20 mouse cellular contexts compared by ENCODE assay signal in the genomic region with DNA sequence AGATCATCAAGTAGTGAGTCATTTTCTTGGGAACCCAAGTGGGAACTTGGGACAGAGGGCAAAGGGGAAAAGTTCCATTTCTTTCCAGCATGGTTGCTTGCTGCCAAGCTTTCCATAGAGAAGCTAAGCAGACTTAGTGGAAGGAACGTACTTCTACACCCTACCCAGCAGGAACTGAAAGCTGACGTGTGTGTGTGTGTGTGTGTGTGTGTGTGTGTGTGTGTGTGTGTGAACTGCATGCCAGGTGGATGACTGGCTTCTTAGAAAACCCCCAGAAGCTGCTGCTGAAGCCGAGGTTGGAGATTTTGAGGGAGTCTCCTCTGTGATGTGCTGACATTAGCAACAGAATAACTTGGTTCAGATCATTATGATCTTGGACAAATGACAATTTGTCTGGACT.
DNase-seq lines count a peak whose midpoint lies in the region; TF ChIP-seq lines count a peak whose summit lies in the region.
"Had no signal": no experiment of that assay in that cellular context is flagged by ENCODE, and none has a peak within 500 bp of the region (broad histone marks: within the 10 kb centered on the region; RNA-seq: fewer than 3 reads in every experiment).

No protein-coding gene starts in this region.

- H3K36me3 ChIP-seq in kidney, adult 2 months (ENCODE audit: control insufficient read depth, insufficient read depth, low read length), result no peaks in the 10 kb centered on the region

- peak; percentile 45 for DNase-seq in kidney, adult 2 months
- DNase-seq in kidney, postnatal 14 days, result no peak
- peak; percentile 21 for DNase-seq in 3T3-L1 (ENCODE audit: low read depth, low spot score)
- peak; percentile 41 for DNase-seq in NIH3T3 (ENCODE audit: low read depth)
- DNase-seq in fibroblast of lung, adult 2 months (ENCODE audit: low read depth), result peak; percentile 59
- DNase-seq in spleen, adult 18-20 months, result no peak
- DNase-seq in layer of hippocampus, adult 11-12 months (ENCODE audit: low spot score), result no peak
- DNase-seq in frontal cortex, postnatal 14 days (ENCODE audit: low spot score in 2 of 2), result no peak
- DNase-seq: adrenal gland, adult 8-10 months; cerebellum, adult 11-12 months; cerebellum, adult 9-10 months; cerebellum, postnatal 25 days; heart, adult 18-20 months; heart, postnatal 10 days; heart, postnatal 4 days had no signal

- no peak overlapping the region for H3K4me3 ChIP-seq in kidney, adult 2 months (ENCODE audit: insufficient read depth, low read depth, low read length)
- H3K4me3 ChIP-seq: embryonic facial prominence, embryonic 13.5 days; forebrain, embryonic 10.5 days; heart, embryonic 10.5 days; hindbrain, embryonic 12.5 days had no signal

- 69% methylated on average over 3 of the region's 3 CpGs for WGBS in kidney, adult 2 months

- no peak for TF ChIP-seq CTCF in kidney, adult 2 months (conservative IDR thresholded peaks at IDR 0.05; ENCODE audit: insufficient read depth, insufficient read length, low read depth, low read length)

- H3K27me3 ChIP-seq in kidney, adult 2 months (replicated peaks; ENCODE audit: control insufficient read depth, insufficient read depth, low read length), result no peaks in the 10 kb centered on the region
- H3K27me3 ChIP-seq: embryonic facial prominence, embryonic 13.5 days; hindbrain, embryonic 12.5 days; Patski had no signal

- no peak overlapping the region for H3K27ac ChIP-seq in kidney, adult 2 months (ENCODE audit: insufficient read depth, low read depth, low read length)
- H3K27ac ChIP-seq: embryonic facial prominence, embryonic 13.5 days; forebrain, embryonic 10.5 days; heart, embryonic 10.5 days; hindbrain, embryonic 12.5 days had no signal

- H3K4me1 ChIP-seq in kidney, adult 2 months (ENCODE audit: control insufficient read depth, insufficient read depth, low read length), result no peaks in the 10 kb centered on the region
- H3K4me1 ChIP-seq: forebrain, embryonic 10.5 days; heart, embryonic 10.5 days; hindbrain, embryonic 12.5 days had no signal

- TF ChIP-seq POLR2A in kidney, adult 2 months (IDR thresholded peaks at IDR 0.05; ENCODE audit: low read depth, low read length), result no peak

Comparison
In these comparisons a context has a peak if more than half of its experiments do, and no peak if none do; other contexts are left out.
1. DNase-seq: peak in kidney, adult 2 months (single experiment), 3T3-L1 (single experiment), NIH3T3 (single experiment) and fibroblast of lung, adult 2 months (single experiment); none in kidney, postnatal 14 days (single experiment), spleen, adult 18-20 months (0 of 2), layer of hippocampus, adult 11-12 months (single experiment) and frontal cortex, postnatal 14 days (0 of 2).